Mouse (Mus musculus) midbrain, embryonic 14.5 days (tissue): ENCODE measurements around the gene 1700014D04Rik. TPM values are rescaled to one million over a fixed set of nuclear protein-coding genes. Genes with fewer than 3 reads are reported as not detected.
"Not testable (repeated sequence)": the region's sequence is repeated elsewhere in the genome, so short reads cannot be mapped to it uniquely, and the experiment has no call there.

ENCODE experiments used
- ATAC-seq: fragments of 200-750 bp; cut with Nextera tagmentation; 2 replicates; pipeline ENCODE4 v1.8.0; 2017; ENCODE audit warnings: moderate number of reproducible peaks, moderate library complexity; ENCODE audit not compliant: low FRiP score, low TSS enrichment
- DNase-seq: peaks from one replicate; pipeline ENCODE4 v3.0.0-alpha.2; 2015
- H3K27ac ChIP-seq: fragments of 300-500 bp; sonication (generic); replicated peaks from 2 replicates; pipeline ENCODE4 v1.5.1; 2014; ENCODE audit warnings: mild to moderate bottlenecking, low read depth, low read length, moderate library complexity
- H3K27me3 ChIP-seq: fragments of 300-500 bp; sonication (generic); 2 replicates; pipeline ENCODE4 v1.6.1; 2014; ENCODE audit warnings: low read length, control low read depth, mixed read lengths; ENCODE audit not compliant: control insufficient read depth, insufficient read depth
- H3K36me3 ChIP-seq: fragments of 300-500 bp; sonication (generic); 2 replicates; pipeline ENCODE4 v1.6.1; 2014; ENCODE audit warnings: low read length, control low read depth; ENCODE audit not compliant: control insufficient read depth, insufficient read depth
- H3K4me1 ChIP-seq: fragments of 300-500 bp; sonication (generic); 2 replicates; pipeline ENCODE4 v1.6.1; 2014; ENCODE audit warnings: mild to moderate bottlenecking, antibody characterized with exemption, low read length, control low read depth; ENCODE audit not compliant: control insufficient read depth, insufficient read depth
- H3K4me2 ChIP-seq: fragments of 300-500 bp; sonication (generic); 2 replicates; pipeline ENCODE4 v1.6.1; 2014; ENCODE audit warnings: mild to moderate bottlenecking, low read length, moderate library complexity
- H3K4me3 ChIP-seq: fragments of 300-500 bp; sonication (generic); replicated peaks from 2 replicates; pipeline ENCODE4 v1.5.1; 2014; ENCODE audit warnings: low read depth, low read length
- H3K9ac ChIP-seq: fragments of 300-500 bp; sonication (generic); replicated peaks from 2 replicates; pipeline ENCODE4 v1.6.1; 2014; ENCODE audit warnings: mild to moderate bottlenecking, low read length, moderate library complexity
- H3K9me3 ChIP-seq: fragments of 300-500 bp; sonication (generic); 2 replicates; pipeline ENCODE4 v1.6.1; 2016; ENCODE audit warnings: low read length, control low read depth, mixed read lengths; ENCODE audit not compliant: control insufficient read depth
- WGBS: fragments of 180-500 bp; shearing (Covaris S2); extraction: QIAGEN DNeasy Blood & Tissue Kit; methylation state at CpG from one replicate; pipeline ENCODE4 v1.1.7; 2014; 5-methylcytosine and 5-hydroxymethylcytosine counted together
- polyA plus RNA-seq: library from polyadenylated mRNA; unstranded; fragments of >200 nt; fragmentation: Nextera tagmentation; extraction: Ambion mirVana; gene quantifications from 2 replicates; pipeline ENCODE4 v1.2.1, GENCODE M21; 2014

The 1700014D04Rik gene
- polyA plus RNA-seq, 1 experiment from 2014 or later: 0.30 TPM

GRCm38 (mm10) chr13:59704562-59704961, 42.0 kb downstream of the 1700014D04Rik start:
- H3K9ac ChIP-seq: no peak overlapping the region
- ATAC-seq: no peak
- DNase-seq: peak; percentile 57
- no peaks in the 10 kb centered on the region for H3K27me3 ChIP-seq
- no peak overlapping the region for H3K4me2 ChIP-seq
- H3K9me3 ChIP-seq: no peaks in the 10 kb centered on the region
- no peaks in the 10 kb centered on the region for H3K36me3 ChIP-seq
- H3K4me3 ChIP-seq: no peak overlapping the region
- no peaks in the 10 kb centered on the region for H3K4me1 ChIP-seq
- H3K27ac ChIP-seq: no peak overlapping the region
- WGBS: 57% methylated on average over 12 of the region's 12 CpGs

GRCm38 (mm10) chr13:59703514-59703913, 43.0 kb downstream of the 1700014D04Rik start:
- no peak overlapping the region for H3K9ac ChIP-seq
- ATAC-seq (no peak), DNase-seq (no peak)
- H3K4me1 ChIP-seq: no peaks in the 10 kb centered on the region
- H3K36me3 ChIP-seq: no peaks in the 10 kb centered on the region
- H3K4me2 ChIP-seq: no peak overlapping the region
- H3K27me3 ChIP-seq: no peaks in the 10 kb centered on the region
- H3K4me3 ChIP-seq: no peak overlapping the region
- H3K9me3 ChIP-seq: no peaks in the 10 kb centered on the region
- no peak overlapping the region for H3K27ac ChIP-seq
- 86% methylated on average over 12 of the region's 12 CpGs for WGBS

DNA sequence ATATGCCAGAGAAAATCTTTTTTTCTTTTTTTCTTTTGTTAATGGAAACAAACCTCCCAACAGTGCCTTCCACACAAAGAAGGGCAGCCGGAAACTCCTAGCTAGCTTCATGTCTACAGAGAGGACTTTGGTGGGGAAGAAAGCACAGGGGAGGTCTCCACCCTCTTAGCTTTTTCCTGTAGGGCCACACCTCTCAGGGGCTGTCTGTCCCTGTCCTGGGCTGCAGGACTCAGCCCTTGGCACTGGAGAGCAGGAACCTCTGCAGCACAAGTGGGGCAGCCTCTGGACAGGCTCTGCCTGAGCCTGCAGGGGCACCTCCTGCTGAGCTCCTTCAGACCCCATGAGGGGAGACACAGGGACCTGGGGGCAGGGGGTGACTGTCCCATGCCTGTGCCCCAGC, 46.4 kb downstream of the 1700014D04Rik start:
- not testable (repeated sequence) for H3K4me2 ChIP-seq, H3K27ac ChIP-seq, H3K9me3 ChIP-seq, ATAC-seq, H3K4me1 ChIP-seq, DNase-seq, H3K36me3 ChIP-seq, H3K4me3 ChIP-seq, H3K9ac ChIP-seq, H3K27me3 ChIP-seq
- 57% methylated on average over 1 of the region's 1 CpGs for WGBS

DNA sequence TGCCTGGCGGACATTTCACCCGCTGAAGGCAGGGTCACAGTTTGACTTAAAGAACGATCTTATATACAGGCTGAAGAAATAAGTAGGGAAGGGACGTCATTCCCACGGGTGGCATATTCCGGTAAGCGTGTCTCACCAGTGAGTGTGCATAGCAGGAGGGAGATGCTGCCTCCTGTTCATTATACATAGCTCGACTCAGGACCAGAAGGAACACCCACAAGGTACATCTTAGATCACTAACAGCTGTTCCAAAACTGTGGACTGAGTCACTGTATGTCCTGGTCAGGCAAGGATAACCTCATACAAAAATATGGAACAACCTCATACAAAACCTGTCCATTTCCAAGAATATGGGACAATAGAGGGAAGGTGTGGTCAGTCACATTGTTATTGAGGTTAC, 47.4 kb downstream of the 1700014D04Rik start:
- no peaks in the 10 kb centered on the region for H3K36me3 ChIP-seq
- H3K9ac ChIP-seq: no peak overlapping the region
- no peaks in the 10 kb centered on the region for H3K27me3 ChIP-seq
- no peaks in the 10 kb centered on the region for H3K9me3 ChIP-seq
- no peak overlapping the region for H3K4me3 ChIP-seq
- no peak overlapping the region for H3K27ac ChIP-seq
- no peak overlapping the region for H3K4me2 ChIP-seq
- WGBS: 93% methylated on average over 8 of the region's 8 CpGs
- ATAC-seq (no peak), DNase-seq (no peak)
- H3K4me1 ChIP-seq: no peaks in the 10 kb centered on the region

- Histone ChIP-seq H3K4me2 (no peak overlapping the region), H3K9me3 (no peaks in the 10 kb centered on the region), H3K4me3 (no peak overlapping the region), H3K27me3 (no peaks in the 10 kb centered on the region), H3K4me1 (no peaks in the 10 kb centered on the region), H3K9ac (no peak overlapping the region), H3K36me3 (no peaks in the 10 kb centered on the region), H3K27ac (no peak overlapping the region)
- ATAC-seq (no peak), DNase-seq (no peak)
- WGBS: 92% methylated on average over 7 of the region's 7 CpGs
These were observed 50.8 kb downstream of the 1700014D04Rik start for GRCm38 (mm10) chr13:59695781-59696180.

DNA sequence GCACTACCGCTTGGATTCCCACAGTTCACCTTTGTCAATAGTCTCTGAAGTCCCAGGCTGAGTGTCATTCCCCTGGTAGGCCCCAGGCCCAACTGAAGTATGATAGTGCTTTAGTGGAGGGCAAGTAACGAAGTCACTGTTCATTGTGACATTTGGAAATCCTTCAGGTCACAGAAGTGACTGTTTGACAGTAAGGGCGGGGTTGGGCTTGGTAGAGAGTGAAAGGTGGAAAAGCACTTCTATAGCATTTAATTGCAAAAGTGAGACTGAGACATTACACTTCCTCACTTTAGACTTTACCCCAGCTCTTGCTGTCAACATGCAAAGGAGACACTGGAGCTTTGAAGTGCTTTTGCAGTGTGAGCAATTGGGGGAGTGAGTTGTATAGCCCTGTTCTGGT, 52.5 kb downstream of the 1700014D04Rik start, which contains the start of gene 4921517D22Rik:
Gene 4921517D22Rik (minus strand): TSS at position 101 of the 400 bp plus-strand sequence.
- WGBS: 91% methylated on average over 3 of the region's 3 CpGs
- Histone ChIP-seq H3K36me3 (no peaks in the 10 kb centered on the region), H3K4me2 (no peak within 1 kb of the TSS), H3K4me3 (no peak within 1 kb of the TSS), H3K27me3 (no peaks in the 10 kb centered on the region), H3K9me3 (no peaks in the 10 kb centered on the region), H3K9ac (no peak within 1 kb of the TSS), H3K4me1 (no peaks in the 10 kb centered on the region), H3K27ac (no peak within 1 kb of the TSS)
- ATAC-seq (no peak), DNase-seq (no peak)

DNA sequence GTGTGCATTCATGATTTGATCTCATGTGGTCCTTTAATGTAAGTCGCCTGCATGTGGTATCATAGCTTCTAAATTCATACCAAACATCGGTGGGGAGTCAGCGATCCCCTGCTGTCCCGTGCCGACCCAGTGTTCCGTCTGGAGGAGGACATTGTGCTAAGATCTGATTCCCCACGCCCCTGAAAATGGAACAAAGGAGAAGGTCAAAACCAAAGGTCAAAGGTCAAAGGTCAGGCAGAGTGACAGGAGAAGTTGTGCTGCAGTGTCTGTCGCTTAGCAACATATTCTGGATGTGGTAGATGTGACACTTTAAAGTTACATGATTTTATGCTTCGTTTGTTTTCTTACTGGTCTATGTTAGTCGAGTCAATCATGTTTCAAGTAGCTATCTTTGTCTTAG, 55.1 kb downstream of the 1700014D04Rik start:
- no peak overlapping the region for H3K4me3 ChIP-seq
- no peaks in the 10 kb centered on the region for H3K4me1 ChIP-seq
- WGBS: 5% methylated on average over 10 of the region's 10 CpGs
- H3K9me3 ChIP-seq: no peaks in the 10 kb centered on the region
- peak; percentile 23 for DNase-seq
- H3K4me2 ChIP-seq: no peak overlapping the region
- no peaks in the 10 kb centered on the region for H3K27me3 ChIP-seq
- no peak for ATAC-seq
- no peak overlapping the region for H3K27ac ChIP-seq
- no peaks in the 10 kb centered on the region for H3K36me3 ChIP-seq
- H3K9ac ChIP-seq: no peak overlapping the region

Other genes with a start within 250 kb of the 1700014D04Rik start
- gene Agtpbp1, start 161.5 kb downstream of the 1700014D04Rik start, polyA plus RNA-seq: 82.6 and 84.2 TPM in 2 replicates
- gene Naa35, start 161.5 kb downstream of the 1700014D04Rik start, polyA plus RNA-seq: 153 and 173 TPM in 2 replicates
- 27.5 and 46.0 TPM in 2 replicates for gene Golm1, start 70.9 kb downstream of the 1700014D04Rik start, polyA plus RNA-seq
- not detected in 2 replicates for gene 4921517D22Rik, start 52.6 kb downstream of the 1700014D04Rik start, polyA plus RNA-seq
- gene Spata31d1a, start 36.4 kb downstream of the 1700014D04Rik start, polyA plus RNA-seq: 0.19 TPM in 1 of 2 replicates, not detected in the other
- gene Spata31d1b, start 34.5 kb downstream of the 1700014D04Rik start, polyA plus RNA-seq: not detected in 2 replicates
- gene Spata31d1d, start 15.0 kb downstream of the 1700014D04Rik start, polyA plus RNA-seq: not detected in 2 replicates
- gene Isca1, start 23.1 kb upstream of the 1700014D04Rik start, polyA plus RNA-seq: 171 and 194 TPM in 2 replicates
- not detected in 2 replicates for gene Gm49354, start 35.5 kb upstream of the 1700014D04Rik start, polyA plus RNA-seq
- 34.3 and 50.4 TPM in 2 replicates for gene Tut7, start 76.4 kb upstream of the 1700014D04Rik start, polyA plus RNA-seq